Mouse (Mus musculus) brain, embryonic 14.5 days (tissue): ENCODE results near the gene Mpzl3.

ENCODE experiments used
- CTCF ChIP-seq: fragments of 200-500 bp; IDR thresholded peaks from 2 replicates; pipeline ENCODE4 v1.5.1; 2012; ENCODE audit warnings: inconsistent platforms, mild to moderate bottlenecking, moderate library complexity, borderline replicate concordance; ENCODE audit not compliant: insufficient read depth, insufficient read length; ENCODE audit errors: extremely low read depth
- POLR2A ChIP-seq: fragments of 200-500 bp; IDR thresholded peaks from 2 replicates; pipeline ENCODE4 v1.6.1; 2012; ENCODE audit warnings: mild to moderate bottlenecking, inconsistent platforms, borderline replicate concordance; ENCODE audit not compliant: poor library complexity, insufficient read depth, insufficient read length, severe bottlenecking; ENCODE audit errors: extremely low read depth

DNA sequence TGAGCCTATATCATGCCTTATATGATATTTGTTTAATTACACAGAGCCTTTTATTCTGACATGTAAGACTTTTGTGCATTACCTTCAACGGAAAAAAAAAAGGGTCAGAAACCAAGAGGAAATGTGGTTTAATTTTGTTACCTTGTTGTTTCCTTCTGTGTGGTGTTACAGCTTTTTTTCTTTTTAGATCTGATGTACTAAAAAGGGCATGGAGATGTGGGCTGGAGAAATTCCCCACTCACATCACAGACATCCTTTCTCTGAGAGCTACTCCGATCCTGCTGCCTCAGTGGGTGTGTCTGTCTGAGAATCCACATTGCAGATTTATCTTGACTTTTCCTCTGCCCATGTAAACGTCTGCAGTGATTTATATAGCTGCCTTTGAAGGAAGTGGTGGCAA lies 7.7 kb downstream of the Mpzl3 start:
- TF ChIP-seq CTCF (no peak), POLR2A (no peak)
